Mouse (Mus musculus) heart, adult 10 weeks (tissue): ENCODE results near the gene Fshr. TPM values are rescaled to one million over a fixed set of nuclear protein-coding genes. Genes with fewer than 3 reads are reported as not detected.

Experiments
- polyA plus RNA-seq: library from polyadenylated mRNA; stranded (reverse); fragments of 350-450 nt; fragmentation: Illumina TruSeq; extraction: RNeasy Lipid Tissue Mini Kit (QIAGEN cat#74804); gene quantifications from one replicate; pipeline ENCODE4 v1.2.3, GENCODE M21; 2014; ENCODE audit warnings: low read depth, low replicate concordance

Fshr gene
- not detected for polyA plus RNA-seq

GRCm38 (mm10) chr17:89200575-89200974, at the start of gene Fshr:
TSS of gene Fshr (minus strand) at chr17:89200675.

